Mouse (Mus musculus): ENCODE measurements around the gene Nrcam.

Nrcam gene

DNA sequence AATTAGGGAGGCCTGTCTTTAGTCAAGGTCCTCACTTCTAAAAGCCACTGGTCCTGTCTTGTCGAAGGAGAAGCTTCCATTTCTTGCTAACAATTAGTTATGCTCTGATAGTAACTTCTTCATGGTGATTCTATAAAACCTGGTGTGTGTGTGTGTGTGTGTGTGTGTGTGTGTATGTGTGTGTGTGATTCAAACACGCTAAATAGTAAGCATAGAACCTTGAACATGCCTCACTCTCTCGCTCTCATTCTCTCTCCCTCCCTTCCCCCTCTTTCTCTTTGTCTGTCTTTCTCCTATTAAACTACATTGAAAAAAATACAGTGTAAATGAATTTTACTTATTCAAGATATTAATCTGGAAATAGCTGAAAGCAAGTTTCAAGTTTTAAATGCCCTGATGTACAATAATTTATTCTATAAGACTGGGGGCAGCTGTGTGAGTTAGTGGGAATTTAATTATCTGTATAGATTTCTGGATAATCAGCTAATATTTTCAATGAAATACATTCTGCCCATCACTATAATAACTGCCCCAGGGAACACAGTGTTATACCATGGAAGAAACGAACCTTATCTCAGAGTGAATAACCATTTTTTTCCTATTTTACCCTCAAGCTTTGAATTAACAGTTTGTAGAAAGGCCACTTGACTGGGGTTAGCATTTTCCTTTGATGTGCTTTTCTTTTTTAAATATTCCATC, 180.9 kb downstream of the Nrcam start:
- no peak for DNase-seq (ENCODE audit: low read depth in 2 of 2, low spot score in 2 of 2)

DNA sequence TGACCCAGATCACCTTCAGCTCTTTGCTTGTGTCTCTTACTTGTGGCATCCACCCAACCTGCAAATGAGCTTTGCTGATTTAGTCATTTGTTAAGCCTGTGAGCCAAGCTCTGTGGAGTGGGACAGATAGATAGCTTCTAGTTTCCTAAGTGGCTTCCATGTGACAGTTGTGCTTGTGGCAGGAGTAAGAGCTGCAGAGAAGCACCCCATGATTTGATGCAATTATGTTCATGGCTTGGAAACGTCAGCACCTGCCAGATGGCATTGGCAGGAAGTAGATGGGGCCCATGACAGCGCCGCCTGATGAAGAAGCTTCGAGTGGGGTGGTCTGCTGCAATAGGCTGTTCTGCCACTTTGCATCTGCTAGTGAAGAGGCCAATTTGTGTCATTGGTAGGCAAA, 186.4 kb downstream of the Nrcam start:
- DNase-seq (ENCODE audit: low read depth in 2 of 2, low spot score in 2 of 2): no peak

- DNase-seq (ENCODE audit: low read depth in 2 of 2, low spot score in 2 of 2): no peak
These were observed 190.9 kb downstream of the Nrcam start for GRCm38 (mm10) chr12:44519440-44520141.

- no peak for DNase-seq (ENCODE audit: low read depth in 2 of 2, low spot score in 2 of 2)
These were observed 192.8 kb downstream of the Nrcam start for GRCm38 (mm10) chr12:44521496-44521895.

DNA sequence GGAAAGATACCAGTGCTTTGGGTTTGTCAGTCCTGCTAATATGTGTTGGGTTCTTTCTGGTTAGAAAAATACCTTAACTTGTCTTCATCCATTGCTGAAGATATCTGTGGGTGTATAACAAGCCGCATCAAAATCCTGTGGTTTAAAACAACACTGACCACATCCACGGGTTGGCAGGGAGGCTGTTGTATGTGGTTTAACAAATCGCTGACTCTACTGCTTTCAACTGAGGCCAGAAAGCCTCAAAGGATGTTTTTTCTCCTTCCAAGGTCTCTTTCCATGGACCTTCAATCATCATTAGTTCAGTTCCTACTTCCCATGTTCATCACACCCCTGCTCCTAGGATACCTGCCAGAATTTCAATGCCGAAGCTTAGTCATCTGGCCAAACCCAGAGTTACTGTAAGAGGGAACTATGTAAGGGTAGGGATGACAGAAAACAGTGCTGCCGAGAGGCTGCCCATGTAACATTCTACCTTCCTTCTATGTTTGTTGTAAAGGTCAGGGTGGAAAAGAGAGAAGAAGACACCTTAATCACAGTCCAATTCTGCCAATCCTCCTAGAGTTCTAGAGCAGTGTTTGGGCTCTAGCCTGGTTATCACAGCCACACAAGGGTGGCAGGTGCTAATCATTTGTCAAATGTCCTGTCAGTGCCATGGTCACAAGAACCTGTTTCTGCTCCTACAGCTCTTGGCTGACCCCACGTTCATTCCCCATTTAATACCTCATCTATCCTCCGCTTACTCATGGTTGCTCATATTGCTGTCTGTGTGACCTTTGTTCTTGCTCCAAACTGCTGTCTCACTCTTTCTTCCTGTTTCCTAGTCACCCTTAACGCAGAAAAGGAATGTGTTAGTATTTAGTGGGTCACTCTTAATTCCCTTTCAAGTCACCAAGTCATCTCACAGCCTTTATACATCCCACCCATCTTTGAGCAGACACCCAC, 196.2 kb downstream of the Nrcam start:
- no peak for DNase-seq (ENCODE audit: low read depth in 2 of 2, low spot score in 2 of 2)

DNA sequence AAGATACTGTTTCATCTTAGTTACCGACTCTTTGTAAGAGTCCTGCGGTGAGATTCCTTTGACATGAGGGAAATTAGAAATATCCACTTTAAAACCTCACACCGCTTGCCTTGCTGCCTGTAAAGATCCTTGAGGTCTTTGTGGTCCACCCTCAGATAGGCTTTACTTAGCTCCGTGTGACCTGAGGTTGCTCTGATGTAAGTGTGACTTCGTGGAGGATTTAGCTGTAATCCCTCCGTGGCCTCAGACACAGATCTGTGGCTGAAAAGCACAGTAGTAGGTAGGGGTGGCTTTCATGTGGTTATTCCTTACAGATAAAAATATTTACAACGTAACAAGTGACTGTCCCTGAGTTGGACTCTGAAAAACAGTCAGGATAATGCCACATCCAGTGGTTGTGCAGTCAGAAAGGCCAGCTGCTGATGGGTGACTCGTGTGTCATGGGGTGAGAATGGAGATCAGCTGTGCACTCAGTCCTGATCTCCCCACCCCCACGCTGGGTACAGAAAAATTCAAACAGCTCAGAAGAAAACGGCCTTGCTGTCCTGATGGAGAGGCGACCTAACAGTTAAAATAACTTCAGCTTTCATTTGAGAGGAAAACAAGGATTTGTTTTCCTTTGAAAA, 199.8 kb downstream of the Nrcam start:
- DNase-seq (ENCODE audit: low read depth in 2 of 2, low spot score in 2 of 2): no peak

- no peak for DNase-seq (ENCODE audit: low read depth in 2 of 2, low spot score in 2 of 2)
These were observed 203.8 kb downstream of the Nrcam start for GRCm38 (mm10) chr12:44532337-44533113.

DNA sequence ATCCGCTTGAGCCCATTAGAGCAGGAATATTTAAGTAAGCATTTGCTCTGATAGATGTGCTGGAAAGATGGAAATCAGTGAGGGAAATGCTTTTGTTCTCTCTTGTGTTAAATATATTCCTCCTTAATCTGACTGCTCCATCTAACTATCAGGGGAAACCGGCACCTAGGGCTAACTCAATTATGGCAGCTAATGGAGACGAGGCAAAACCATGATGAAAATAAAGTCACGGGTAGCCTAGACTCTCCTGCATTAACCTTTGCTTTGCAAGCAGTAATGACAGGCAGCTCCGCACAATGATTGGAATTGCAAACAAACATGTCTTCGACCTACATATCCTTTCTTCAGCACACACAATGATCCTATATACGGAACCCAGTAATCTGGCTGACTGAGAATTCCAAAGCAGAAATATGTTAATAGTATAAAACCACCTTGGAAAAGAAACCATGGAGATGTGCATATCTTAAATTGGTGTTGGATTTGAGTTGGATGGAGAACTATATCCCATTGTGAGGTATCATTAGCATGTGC, 205.5 kb downstream of the Nrcam start:
- no peak for DNase-seq (ENCODE audit: low read depth in 2 of 2, low spot score in 2 of 2)

- DNase-seq (ENCODE audit: low read depth in 2 of 2, low spot score in 2 of 2): no peak
These were observed 206.9 kb downstream of the Nrcam start for GRCm38 (mm10) chr12:44535623-44536022.

- no peak for DNase-seq (ENCODE audit: low read depth in 2 of 2, low spot score in 2 of 2)
These were observed 219.2 kb downstream of the Nrcam start for GRCm38 (mm10) chr12:44547721-44548369.

GRCm38 (mm10) chr12:44548465-44548864, 219.8 kb downstream of the Nrcam start:
- DNase-seq (ENCODE audit: low read depth in 2 of 2, low spot score in 2 of 2): no peak

- DNase-seq (ENCODE audit: low read depth in 2 of 2, low spot score in 2 of 2): no peak
These were observed 222.9 kb downstream of the Nrcam start for GRCm38 (mm10) chr12:44551614-44552013.

GRCm38 (mm10) chr12:44554051-44554450, 225.4 kb downstream of the Nrcam start:
- no peak for DNase-seq (ENCODE audit: low read depth in 2 of 2, low spot score in 2 of 2)

- no peak for DNase-seq (ENCODE audit: low read depth in 2 of 2, low spot score in 2 of 2)
These were observed 226.1 kb downstream of the Nrcam start for GRCm38 (mm10) chr12:44554808-44555207.

- no peak for DNase-seq (ENCODE audit: low read depth in 2 of 2, low spot score in 2 of 2)
These were observed 231.3 kb downstream of the Nrcam start for GRCm38 (mm10) chr12:44560002-44560401.

DNA sequence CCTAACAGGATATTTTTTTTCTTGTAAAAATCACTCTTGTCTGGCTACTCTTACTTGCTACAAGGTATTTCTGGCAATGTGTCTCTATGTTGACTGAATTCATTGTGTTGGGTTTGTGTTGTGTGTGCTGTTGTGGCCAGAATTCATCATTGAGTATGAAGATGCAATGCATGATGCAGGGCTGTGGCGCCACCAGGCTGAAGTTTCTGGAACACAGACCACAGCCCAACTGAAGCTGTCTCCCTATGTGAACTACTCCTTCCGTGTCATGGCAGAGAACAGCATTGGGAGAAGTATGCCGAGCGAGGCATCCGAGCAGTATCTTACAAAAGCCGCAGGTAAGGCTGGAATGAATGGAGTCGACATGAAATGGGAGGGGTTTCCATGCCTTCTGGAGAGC, 241.4 kb downstream of the Nrcam start:
- DNase-seq (ENCODE audit: low read depth in 2 of 2, low spot score in 2 of 2): no peak

DNA sequence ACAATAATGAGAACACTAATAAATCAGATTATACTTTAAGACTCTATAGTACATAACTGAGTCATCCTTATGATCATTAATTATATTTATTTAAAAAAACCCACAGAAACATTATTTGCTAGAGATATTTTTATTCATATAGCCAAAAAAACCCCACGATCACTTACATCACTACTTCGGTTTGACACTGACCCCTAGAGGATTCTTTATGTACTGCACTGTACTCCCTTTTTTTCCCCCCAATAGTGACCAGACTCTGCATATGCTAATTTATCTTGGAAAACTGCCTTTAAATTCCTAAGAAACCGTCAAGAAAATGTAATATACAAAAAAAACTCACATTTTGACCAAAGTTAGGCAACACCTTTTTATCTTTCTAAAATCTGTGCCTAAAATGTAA, 244.0 kb downstream of the Nrcam start:
- DNase-seq (ENCODE audit: low read depth in 2 of 2, low spot score in 2 of 2): no peak

DNA sequence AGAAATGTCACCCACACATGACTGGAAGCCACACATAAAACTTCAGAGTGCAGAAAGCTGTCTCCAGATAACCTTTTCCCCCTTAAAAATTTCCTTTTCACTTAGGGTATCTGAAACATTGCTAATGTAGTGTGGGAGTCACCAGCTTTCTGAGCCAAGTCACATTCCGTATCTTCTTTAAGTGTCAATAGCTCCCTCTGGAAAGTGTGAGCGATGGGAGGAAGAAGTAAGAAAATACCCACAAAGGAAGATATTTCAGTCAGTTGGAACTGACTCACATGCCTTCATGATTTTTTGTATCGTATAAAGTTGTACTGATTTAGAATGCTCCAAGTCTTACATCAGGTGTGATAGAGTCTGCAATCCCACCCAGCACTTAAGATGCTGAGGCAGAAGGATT, 245.5 kb downstream of the Nrcam start:
- DNase-seq (ENCODE audit: low read depth in 2 of 2, low spot score in 2 of 2): no peak

- no peak for DNase-seq (ENCODE audit: low read depth in 2 of 2, low spot score in 2 of 2)
These were observed 272.9 kb downstream of the Nrcam start for GRCm38 (mm10) chr12:44601410-44602149.
